Mouse (Mus musculus) hindbrain, postnatal 0 days (tissue): ENCODE data around the gene 2810408A11Rik. TPM values are rescaled to one million over a fixed set of nuclear protein-coding genes. Genes with fewer than 3 reads are reported as not detected.

Source experiments
- ATAC-seq: fragments of 200-750 bp; cut with Nextera tagmentation; 2 replicates; pipeline ENCODE4 v1.8.0; 2017; ENCODE audit warnings: mild to moderate bottlenecking, moderate TSS enrichment, moderate library complexity
- DNase-seq: peaks from one replicate; pipeline ENCODE4 v3.0.0-alpha.2; 2015; ENCODE audit warnings: low spot score
- H3K27ac ChIP-seq: fragments of 300-500 bp; sonication (generic); 2 replicates; pipeline ENCODE4 v1.5.1; 2014; ENCODE audit warnings: mild to moderate bottlenecking
- H3K27me3 ChIP-seq: fragments of 300-500 bp; sonication (generic); 2 replicates; pipeline ENCODE4 v1.6.1; 2014; ENCODE audit warnings: low read length, mixed read lengths; ENCODE audit not compliant: insufficient read depth
- H3K36me3 ChIP-seq: fragments of 300-500 bp; sonication (generic); 2 replicates; pipeline ENCODE4 v1.6.1; 2014; ENCODE audit warnings: low read length, mixed read lengths; ENCODE audit not compliant: insufficient read depth
- H3K4me1 ChIP-seq: fragments of 300-500 bp; sonication (generic); 2 replicates; pipeline ENCODE4 v1.6.1; 2014; ENCODE audit warnings: antibody characterized with exemption, low read length, mixed read lengths; ENCODE audit not compliant: insufficient read depth
- H3K4me2 ChIP-seq: fragments of 300-500 bp; sonication (generic); 2 replicates; pipeline ENCODE4 v1.6.1; 2014; ENCODE audit warnings: low read depth, mild to moderate bottlenecking, low read length, moderate library complexity, mixed read lengths
- H3K4me3 ChIP-seq: fragments of 300-500 bp; sonication (generic); 2 replicates; pipeline ENCODE4 v1.5.1; 2014; ENCODE audit warnings: low read length
- H3K9ac ChIP-seq: fragments of 300-500 bp; sonication (generic); replicated peaks from 2 replicates; pipeline ENCODE4 v1.6.1; 2014; ENCODE audit warnings: mild to moderate bottlenecking, low read length, moderate library complexity, mixed read lengths
- H3K9me3 ChIP-seq: fragments of 300-500 bp; sonication (generic); 2 replicates; pipeline ENCODE4 v1.6.1; 2016; ENCODE audit warnings: low read length, mixed read lengths
- CTCF ChIP-seq: IDR thresholded peaks from 2 replicates; pipeline ENCODE4 v1.5.1; 2016; ENCODE audit warnings: antibody characterized with exemption, control low read depth, low read depth
- WGBS: fragments of 180-500 bp; shearing (Covaris S2); extraction: QIAGEN DNeasy Blood & Tissue Kit; methylation state at CpG from one replicate; pipeline ENCODE4 v1.1.7; 2014; 5-methylcytosine and 5-hydroxymethylcytosine counted together
- polyA plus RNA-seq: library from polyadenylated mRNA; unstranded; fragments of >200 nt; fragmentation: Nextera tagmentation; extraction: Ambion mirVana; gene quantifications from 2 replicates; pipeline ENCODE4 v1.2.1, GENCODE M21; 2015
- total RNA-seq: library from RNA; depleted of rRNA; stranded (reverse); fragments of >200 nt; gene quantifications from 2 replicates; pipeline ENCODE4 v1.2.3, GENCODE M21; 2014

Gene 2810408A11Rik
- total and polyA plus RNA-seq, 2 experiments from 2014 or later, result 6.5 to 9.7 TPM

GRCm38 (mm10) chr11:69945216-69945615 is 44.4 kb upstream of the 2810408A11Rik start:
- no peaks in the 10 kb centered on the region for H3K4me1 ChIP-seq

GRCm38 (mm10) chr11:69940962-69941361 is 40.2 kb upstream of the 2810408A11Rik start:
- peak overlapping the region; percentile 32; the same call in 1 of the 2 replicates for H3K27ac ChIP-seq
- H3K36me3 ChIP-seq, result no peaks in the 10 kb centered on the region
- H3K9me3 ChIP-seq, result no peaks in the 10 kb centered on the region
- no peak overlapping the region for H3K4me3 ChIP-seq
- no peak overlapping the region for H3K4me2 ChIP-seq
- H3K27me3 ChIP-seq, result no peaks in the 10 kb centered on the region
- ATAC-seq (no peak), DNase-seq (peak; percentile 59)
- WGBS, result 64% methylated on average over 4 of the region's 4 CpGs
- no peak for TF ChIP-seq CTCF
- H3K9ac ChIP-seq, result no peak overlapping the region
- H3K4me1 ChIP-seq, result peaks cover 10% of the 10 kb centered on the region; the same call in 1 of the 2 replicates

More at GRCm38 (mm10) chr11:69945216-69945615, 44.4 kb upstream of the 2810408A11Rik start:
- Histone ChIP-seq H3K27ac (no peak overlapping the region), H3K4me3 (no peak overlapping the region), H3K4me2 (no peak overlapping the region), H3K27me3 (0 out of 2 replicates have a peak, but pooled peaks cover 5% of the 10 kb centered on the region), H3K9ac (no peak overlapping the region), H3K9me3 (no peaks in the 10 kb centered on the region), H3K36me3 (no peaks in the 10 kb centered on the region)
- no peak for TF ChIP-seq CTCF
- ATAC-seq, result no peak
- 85% methylated on average over 13 of the region's 13 CpGs for WGBS
- DNase-seq, result no peak

- Histone ChIP-seq H3K27me3 (peaks cover 5% of the 10 kb centered on the region; the same call in 1 of the 2 replicates), H3K9ac (no peak overlapping the region), H3K36me3 (no peaks in the 10 kb centered on the region), H3K9me3 (no peaks in the 10 kb centered on the region), H3K4me3 (no peak overlapping the region), H3K4me2 (no peak overlapping the region), H3K4me1 (peaks cover 16% of the 10 kb centered on the region; the same call in 1 of the 2 replicates), H3K27ac (no peak overlapping the region)
- DNase-seq (no peak), ATAC-seq (no peak)
- WGBS, result 96% methylated on average over 17 of the region's 17 CpGs
- TF ChIP-seq CTCF, result no peak
These were observed 38.9 kb upstream of the 2810408A11Rik start for GRCm38 (mm10) chr11:69939731-69940130.

GRCm38 (mm10) chr11:69939181-69939580 is 38.4 kb upstream of the 2810408A11Rik start:
- no peak overlapping the region for H3K9ac ChIP-seq
- DNase-seq (no peak), ATAC-seq (no peak)
- H3K36me3 ChIP-seq, result no peaks in the 10 kb centered on the region
- 77% methylated on average over 5 of the region's 5 CpGs for WGBS
- no peak overlapping the region for H3K4me3 ChIP-seq
- H3K27me3 ChIP-seq, result peaks cover 6% of the 10 kb centered on the region; the same call in 1 of the 2 replicates
- H3K27ac ChIP-seq, result no peak overlapping the region
- H3K4me2 ChIP-seq, result no peak overlapping the region
- H3K9me3 ChIP-seq, result no peaks in the 10 kb centered on the region
- H3K4me1 ChIP-seq, result peaks cover 16% of the 10 kb centered on the region; the same call in 1 of the 2 replicates
- no peak for TF ChIP-seq CTCF

- no peak for TF ChIP-seq CTCF
These were observed 37.7 kb upstream of the 2810408A11Rik start for GRCm38 (mm10) chr11:69938401-69938979.

GRCm38 (mm10) chr11:69937834-69938233 is 37.0 kb upstream of the 2810408A11Rik start:
- Histone ChIP-seq H3K9me3 (no peaks in the 10 kb centered on the region), H3K4me2 (no peak overlapping the region), H3K27ac (no peak overlapping the region), H3K4me1 (peaks cover 16% of the 10 kb centered on the region; the same call in 1 of the 2 replicates), H3K4me3 (no peak overlapping the region), H3K9ac (no peak overlapping the region), H3K27me3 (peaks cover 6% of the 10 kb centered on the region; the same call in 1 of the 2 replicates), H3K36me3 (no peaks in the 10 kb centered on the region)
- ATAC-seq (no peak), DNase-seq (no peak)
- TF ChIP-seq CTCF, result no peak
- 71% methylated on average over 5 of the region's 5 CpGs for WGBS

More at GRCm38 (mm10) chr11:69938401-69938979, 37.7 kb upstream of the 2810408A11Rik start:
- Histone ChIP-seq H3K9me3 (no peaks in the 10 kb centered on the region), H3K4me1 (peaks cover 16% of the 10 kb centered on the region; the same call in 1 of the 2 replicates), H3K9ac (no peak overlapping the region), H3K27ac (no peak overlapping the region), H3K36me3 (no peaks in the 10 kb centered on the region), H3K4me3 (no peak overlapping the region), H3K4me2 (no peak overlapping the region), H3K27me3 (peaks cover 6% of the 10 kb centered on the region; the same call in 1 of the 2 replicates)
- 37% methylated on average over 9 of the region's 9 CpGs for WGBS
- no peak for DNase-seq
- no peak for ATAC-seq

GRCm38 (mm10) chr11:69937385-69937784 is 36.6 kb upstream of the 2810408A11Rik start:
- H3K4me1 ChIP-seq, result peaks cover 16% of the 10 kb centered on the region; the same call in 1 of the 2 replicates
- H3K27me3 ChIP-seq, result peaks cover 6% of the 10 kb centered on the region; the same call in 1 of the 2 replicates
- no peaks in the 10 kb centered on the region for H3K36me3 ChIP-seq
- DNase-seq, result no peak
- H3K4me3 ChIP-seq, result no peak overlapping the region
- H3K9ac ChIP-seq, result no peak overlapping the region
- H3K9me3 ChIP-seq, result no peaks in the 10 kb centered on the region
- no peak for ATAC-seq
- 44% methylated on average over 3 of the region's 4 CpGs for WGBS
- no peak for TF ChIP-seq CTCF
- H3K4me2 ChIP-seq, result no peak overlapping the region
- H3K27ac ChIP-seq, result no peak overlapping the region
